Mouse (Mus musculus): ENCODE results near the gene Ak3. TPM values are rescaled to one million over a fixed set of nuclear protein-coding genes. Genes with fewer than 3 reads are reported as not detected.

Ak3 gene
- 10 to 100 TPM; 50.4 to 55.8 TPM for total RNA-seq (2021)

DNA sequence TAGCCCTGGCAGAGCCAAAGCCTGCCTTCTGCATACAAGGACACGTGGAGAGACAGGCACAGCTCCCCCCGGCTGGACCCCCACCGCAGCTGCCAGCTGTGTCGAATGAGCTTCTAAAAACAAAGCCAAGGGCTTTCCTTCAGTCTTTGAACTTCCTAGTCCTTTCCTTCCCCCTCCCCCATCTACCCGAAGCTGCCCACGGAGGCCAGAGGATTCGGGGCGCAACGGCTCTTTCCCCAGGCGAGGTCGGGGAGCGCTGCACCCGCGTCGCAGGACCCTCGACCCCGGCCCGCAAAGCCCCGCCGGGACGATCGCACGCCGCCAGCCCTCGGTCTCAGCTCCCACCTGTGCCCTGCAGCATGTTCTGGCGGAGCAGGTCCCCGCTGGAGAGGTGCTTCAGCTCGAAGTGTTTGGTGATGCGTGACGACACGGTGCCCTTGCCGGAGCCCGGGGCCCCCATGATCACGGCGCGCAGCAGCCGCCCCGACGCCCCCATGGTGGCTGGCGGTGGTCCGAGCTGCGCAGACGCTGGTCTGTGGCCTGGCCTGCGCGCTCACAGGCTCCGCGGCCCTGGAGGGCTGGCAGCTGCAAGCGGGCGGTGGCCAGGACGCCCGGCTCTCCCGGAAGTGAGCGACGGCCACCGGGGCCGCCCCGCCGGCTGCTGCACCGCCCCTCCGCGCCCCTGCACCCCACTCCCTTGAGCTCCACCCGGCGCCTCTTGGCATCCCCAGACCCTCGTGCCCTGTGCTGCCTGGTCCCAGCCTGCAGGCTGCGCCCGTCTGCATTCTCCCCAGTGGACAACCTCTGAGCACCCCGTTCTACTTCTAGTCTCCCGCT, at the start of gene Ak3:
Ak3 (minus strand) TSS at position 628 of the 837 bp plus-strand sequence.
- DNase-seq: peak; percentile 78 to 83

- DNase-seq: no peak
Observed at GRCm38 (mm10) chr19:29092194-29092593, 44.4 kb upstream of the Ak3 start.

GRCm38 (mm10) chr19:29088628-29089027, 40.9 kb upstream of the Ak3 start:
- DNase-seq: no peak

GRCm38 (mm10) chr19:29074802-29075201, 27.0 kb upstream of the Ak3 start:
- no peak for DNase-seq

- DNase-seq: no peak
Observed at GRCm38 (mm10) chr19:29069195-29069594, 21.4 kb upstream of the Ak3 start.

GRCm38 (mm10) chr19:29066981-29067471, 19.3 kb upstream of the Ak3 start:
- peak in 1 of 2 experiments; percentile 40 for DNase-seq

DNA sequence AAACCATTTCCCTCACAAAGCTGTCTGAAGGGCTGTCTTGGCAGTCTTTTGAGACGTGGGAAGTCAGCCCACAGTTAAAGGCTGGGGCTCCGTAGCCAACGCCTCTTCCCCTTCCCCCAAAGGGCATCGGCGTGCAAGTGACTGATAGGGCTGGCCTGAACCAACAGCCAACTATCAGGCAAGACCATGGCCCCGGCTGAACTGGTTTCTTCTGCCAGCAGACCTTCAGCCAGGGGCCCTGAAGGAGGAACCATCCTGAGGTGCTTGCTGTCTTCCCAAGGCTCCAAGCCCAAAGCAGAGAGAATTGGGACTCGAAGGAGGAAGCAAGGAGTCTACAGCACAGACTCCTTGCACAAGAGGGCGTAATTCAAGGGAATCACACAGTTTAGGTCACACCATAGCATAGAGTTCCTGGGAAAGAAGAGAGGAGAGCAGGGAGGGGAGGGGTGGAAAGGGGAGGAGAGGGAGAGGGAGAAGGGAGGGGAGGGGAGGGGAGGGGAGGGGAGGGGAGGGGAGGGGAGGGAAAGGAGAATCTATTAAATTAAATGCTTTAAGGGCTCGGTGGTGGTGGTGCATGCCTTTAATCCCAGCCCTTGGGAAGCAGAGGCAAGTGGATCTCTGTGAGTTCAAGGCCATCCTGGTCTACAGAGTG, 16.8 kb upstream of the Ak3 start:
- no peak for DNase-seq

GRCm38 (mm10) chr19:29063577-29064363, 16.0 kb upstream of the Ak3 start:
- peak; percentile 85 to 87 for DNase-seq

- DNase-seq: no peak
Observed at GRCm38 (mm10) chr19:29063009-29063408, 15.2 kb upstream of the Ak3 start.

GRCm38 (mm10) chr19:29060299-29060698, 12.5 kb upstream of the Ak3 start:
- no peak for DNase-seq

GRCm38 (mm10) chr19:29059688-29060087, 11.9 kb upstream of the Ak3 start:
- DNase-seq: no peak

DNA sequence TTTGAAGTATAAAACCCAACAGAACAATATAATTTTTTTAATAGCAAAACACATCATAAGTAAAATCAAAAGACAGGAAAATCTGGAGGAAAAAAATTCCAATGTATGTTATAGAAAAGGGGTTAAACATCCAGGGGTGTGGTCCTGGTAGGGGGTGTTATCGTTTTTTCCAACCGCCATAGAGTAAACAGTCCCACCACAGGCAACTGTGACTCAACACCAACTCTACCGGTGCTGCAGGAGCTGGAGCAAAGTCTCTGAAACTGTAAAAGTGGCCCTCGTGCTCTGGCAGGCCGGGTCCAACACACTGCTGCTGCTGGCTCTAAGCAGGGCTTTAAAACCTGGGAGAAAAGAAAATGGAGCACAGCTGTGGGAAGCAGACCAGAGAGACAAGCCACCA, 11.0 kb upstream of the Ak3 start:
- DNase-seq: no peak

DNA sequence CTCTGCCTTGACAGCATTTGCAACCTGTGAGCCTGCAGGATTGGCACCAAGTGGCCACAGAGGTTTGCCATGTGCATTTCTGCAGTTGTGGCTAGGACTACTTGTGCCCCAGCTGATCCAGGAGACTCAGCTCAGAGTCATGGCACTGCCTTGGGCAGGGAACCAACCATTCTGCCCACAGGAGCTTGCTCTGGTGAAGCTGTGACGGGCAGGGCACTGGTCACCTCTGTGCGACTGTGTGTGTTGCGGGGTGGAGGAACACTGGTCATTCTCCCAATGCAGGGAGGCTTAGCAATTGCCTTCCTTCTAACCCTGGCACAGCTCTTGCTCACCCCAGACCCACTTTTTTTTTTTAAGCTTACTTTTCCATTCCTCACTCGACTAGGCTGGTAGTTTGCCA, 7.7 kb upstream of the Ak3 start:
- DNase-seq: no peak

DNA sequence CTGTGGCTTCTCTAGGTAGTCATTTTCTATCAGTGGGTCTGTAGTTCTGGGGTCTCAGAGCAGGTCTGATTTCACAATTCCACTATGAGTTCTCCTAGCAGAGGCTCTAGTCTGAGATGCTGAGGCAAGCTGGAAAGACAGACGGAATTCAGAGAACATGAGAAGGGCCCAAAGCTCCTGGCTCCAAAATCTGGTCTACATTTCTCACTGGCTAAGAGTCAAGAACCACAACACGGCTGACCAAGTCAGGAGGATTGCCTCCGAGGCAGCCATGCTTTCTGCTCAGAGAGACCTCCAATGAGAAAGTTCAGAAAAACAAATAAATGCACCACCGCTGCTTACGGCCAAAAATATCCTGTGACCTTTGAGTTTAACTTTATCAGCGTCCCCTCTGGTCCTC, 6.8 kb upstream of the Ak3 start:
- DNase-seq: no peak

- DNase-seq: no peak
Observed at GRCm38 (mm10) chr19:29052786-29053185, 5.0 kb upstream of the Ak3 start.

- DNase-seq: no peak
Observed at GRCm38 (mm10) chr19:29050186-29050980, 2.6 kb upstream of the Ak3 start.

DNA sequence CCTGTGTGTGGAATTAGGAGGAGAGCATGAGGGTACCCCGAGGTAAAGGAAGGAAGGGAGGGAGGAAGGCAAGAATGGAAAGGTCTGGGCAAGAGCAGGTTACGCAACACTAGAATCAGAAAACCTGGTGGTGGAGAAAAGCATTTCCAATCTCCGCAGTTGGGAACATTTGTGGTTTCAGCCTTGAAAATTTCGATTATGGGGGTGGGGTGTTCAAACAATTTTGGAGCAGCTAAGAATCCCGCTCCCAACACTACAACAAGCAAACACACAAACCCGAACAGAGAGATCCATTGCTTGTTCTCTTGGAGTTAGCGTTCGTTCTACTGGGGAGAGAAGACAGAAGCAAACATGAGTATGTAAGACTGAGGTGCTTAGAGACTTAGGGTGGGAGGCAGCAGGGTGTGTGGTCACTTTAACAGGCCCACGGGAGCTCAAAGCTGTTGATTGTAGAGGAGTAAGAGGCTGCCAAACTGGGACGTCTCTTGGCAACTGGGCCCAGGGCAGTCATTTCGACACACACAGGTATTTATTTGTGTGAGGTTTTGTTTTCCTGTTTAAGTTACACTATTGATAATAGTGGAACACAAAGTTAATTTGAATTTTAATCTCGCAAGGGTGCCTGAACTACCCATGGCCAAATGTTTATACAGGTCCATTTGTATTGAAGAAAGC, 1.8 kb upstream of the Ak3 start:
- no peak for DNase-seq

DNA sequence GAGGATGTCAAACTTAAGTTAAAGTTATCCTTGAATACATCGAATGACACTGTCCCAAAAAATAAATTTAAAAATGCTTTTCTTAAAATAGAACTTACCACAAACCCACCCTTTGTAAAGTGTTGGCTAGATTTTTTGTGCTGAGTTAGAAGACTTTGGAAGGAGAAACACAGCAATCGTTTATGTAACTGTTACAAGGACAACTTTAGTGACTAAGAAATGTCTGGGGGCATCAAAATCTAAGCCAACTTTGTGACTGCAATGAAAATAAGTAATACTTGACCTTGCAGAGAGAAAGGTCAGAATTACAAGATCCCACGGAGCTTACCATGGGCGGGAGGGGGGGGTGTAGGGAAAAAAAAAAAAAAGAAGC, 814 bp downstream of the Ak3 start:
- DNase-seq: no peak

- DNase-seq: no peak
Observed at GRCm38 (mm10) chr19:29045956-29046650, 1.7 kb downstream of the Ak3 start.

DNA sequence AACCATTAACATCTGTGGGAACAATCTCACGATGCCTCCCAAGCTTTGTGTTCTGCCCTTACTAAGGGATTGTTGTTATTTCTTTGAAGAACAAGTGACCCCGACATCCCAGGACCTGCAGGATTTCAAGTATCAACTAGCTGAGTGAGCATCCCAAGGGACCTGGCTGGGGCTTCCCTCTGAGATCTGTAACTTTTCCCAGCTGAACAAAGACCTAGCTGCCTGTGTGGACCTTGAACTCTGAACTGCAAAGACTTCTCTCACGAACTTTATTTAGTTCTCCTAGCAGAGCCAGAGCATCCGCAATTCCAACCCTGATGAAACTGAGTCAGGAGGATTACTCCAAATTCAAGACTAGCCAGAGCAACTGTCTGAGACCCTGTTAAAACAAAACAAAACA, 2.4 kb downstream of the Ak3 start:
- no peak for DNase-seq

DNA sequence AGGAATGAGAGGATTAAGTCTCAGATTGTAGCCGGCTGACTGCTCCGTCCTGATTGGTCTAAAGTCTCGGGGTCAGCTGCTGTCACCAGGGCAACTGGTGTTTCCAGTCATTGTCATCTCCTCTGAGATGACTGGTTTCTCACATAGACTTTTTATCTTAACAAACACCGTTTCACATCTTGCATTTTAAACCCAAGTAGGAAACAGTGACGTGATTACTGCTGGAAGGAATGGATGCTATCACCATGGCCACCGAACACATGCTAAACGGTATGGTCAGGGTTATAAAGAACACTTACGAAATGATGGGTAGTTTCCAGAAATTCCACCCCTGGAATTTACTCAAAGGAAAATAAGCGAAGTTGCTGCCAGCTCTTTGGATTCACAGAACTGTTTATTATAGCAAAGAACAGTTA, 3.4 kb downstream of the Ak3 start:
- DNase-seq: no peak

Data from layer of hippocampus, postnatal 36 days (tissue).